Mouse (Mus musculus) frontal cortex, postnatal 10 days (tissue): ENCODE data around the gene Ercc6l2.
"Not testable (repeated sequence)": the region's sequence is repeated elsewhere in the genome, so short reads cannot be mapped to it uniquely, and the experiment has no call there.

ENCODE experiments used
- DNase-seq, 2 experiments: peaks; one replicate each; pipeline ENCODE4 v3.0.0; 2022; ENCODE audit warnings: low spot score in 2 of 2, mixed read lengths in 1 of 2

Gene Ercc6l2

DNA sequence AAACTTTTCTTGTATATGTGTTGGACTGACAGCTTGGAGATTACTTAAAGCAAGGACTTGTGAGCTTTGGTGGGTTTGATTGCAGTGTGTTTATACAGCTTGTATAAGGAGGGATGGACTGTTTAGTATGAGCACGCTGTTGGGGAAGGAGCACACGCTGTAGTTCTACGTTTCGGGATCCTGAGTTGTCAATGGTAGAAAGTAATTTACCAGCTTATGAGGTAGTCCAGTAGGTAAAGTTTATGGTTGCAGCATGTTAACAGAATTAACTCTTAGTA is 64.8 kb downstream of the Ercc6l2 start:
- DNase-seq = no peak

- no peak for DNase-seq
These were observed 70.5 kb downstream of the Ercc6l2 start for GRCm38 (mm10) chr13:63885532-63885949.

DNA sequence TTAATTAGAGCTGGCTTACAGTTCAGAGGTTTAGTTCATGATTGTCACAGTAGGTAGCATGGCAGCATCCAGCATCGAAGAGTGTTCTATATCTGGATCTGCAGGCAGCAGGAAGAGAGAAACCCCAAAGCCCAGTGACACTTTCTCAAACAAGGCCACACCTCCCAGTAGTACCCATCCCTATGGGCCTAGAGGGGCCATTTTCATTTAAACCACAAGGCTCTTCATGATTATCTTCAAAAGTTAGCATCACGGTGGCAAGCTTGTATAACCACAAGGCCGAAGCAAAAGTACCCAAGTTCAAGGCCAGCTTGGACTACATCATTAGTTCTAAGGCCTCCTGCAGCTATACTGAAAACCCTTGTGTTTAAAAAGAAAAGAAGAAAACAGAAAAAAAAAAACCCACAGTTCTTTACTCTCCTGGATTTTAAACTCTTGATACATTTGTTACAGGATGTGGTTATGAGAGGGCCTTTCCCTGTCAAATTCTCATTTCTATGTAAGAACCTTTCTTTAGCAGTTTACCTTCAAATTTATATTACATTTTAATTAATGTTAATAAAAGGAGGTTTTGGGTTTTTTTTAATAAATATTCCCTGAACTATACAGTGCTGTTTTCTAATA is 71.5 kb downstream of the Ercc6l2 start:
- no peak for DNase-seq

DNA sequence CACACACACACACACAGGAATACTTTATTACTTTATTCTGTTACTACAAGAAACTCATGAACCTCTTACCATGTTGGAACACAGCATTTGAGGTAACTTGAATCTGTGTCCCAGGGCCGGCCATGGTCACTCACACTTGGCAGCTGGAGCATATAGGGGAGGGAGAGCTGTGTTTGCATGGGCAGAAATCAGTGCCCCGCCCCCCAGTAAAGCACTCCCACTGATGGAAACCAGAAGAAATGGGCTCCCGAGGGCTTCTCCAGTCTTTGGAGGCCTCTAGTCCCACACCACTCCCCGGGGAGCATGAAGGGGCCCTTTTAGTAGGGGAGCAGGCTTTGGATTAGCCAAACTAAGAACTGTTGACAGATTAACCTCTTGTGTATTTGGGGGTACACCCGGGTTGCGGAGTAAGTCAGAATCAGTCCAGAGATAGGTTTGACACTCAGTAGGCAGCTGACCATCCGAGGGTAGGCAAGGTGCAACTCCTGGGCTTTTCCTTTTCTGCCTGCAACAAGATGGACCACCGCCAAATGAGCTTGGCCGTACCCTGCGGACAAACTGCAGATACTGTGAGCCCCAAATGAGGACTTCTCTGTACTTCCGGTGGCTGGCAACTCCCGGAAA is 85.8 kb downstream of the Ercc6l2 start:
- DNase-seq = no peak

DNA sequence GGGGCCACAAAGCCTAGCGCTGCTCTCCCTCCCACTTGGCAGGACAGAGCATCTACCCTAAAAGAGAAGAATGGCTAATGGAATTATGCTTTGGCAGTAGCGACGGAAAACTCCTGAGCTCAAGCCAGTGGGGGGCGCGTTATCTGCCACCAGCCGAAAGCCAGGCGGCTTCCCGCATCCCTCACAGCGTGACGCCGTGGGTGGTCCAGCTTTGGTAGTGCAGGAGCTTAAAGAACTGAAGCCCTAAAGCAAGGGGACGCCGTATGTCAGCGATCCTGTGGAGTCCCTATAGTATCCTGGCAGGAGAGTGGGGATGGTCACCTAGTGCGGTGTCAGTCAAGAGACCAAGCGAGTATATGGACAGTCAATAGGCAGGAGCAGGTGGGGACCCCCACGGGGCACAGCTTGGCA is 86.3 kb downstream of the Ercc6l2 start:
- DNase-seq = peak; percentile 61 to 66

DNA sequence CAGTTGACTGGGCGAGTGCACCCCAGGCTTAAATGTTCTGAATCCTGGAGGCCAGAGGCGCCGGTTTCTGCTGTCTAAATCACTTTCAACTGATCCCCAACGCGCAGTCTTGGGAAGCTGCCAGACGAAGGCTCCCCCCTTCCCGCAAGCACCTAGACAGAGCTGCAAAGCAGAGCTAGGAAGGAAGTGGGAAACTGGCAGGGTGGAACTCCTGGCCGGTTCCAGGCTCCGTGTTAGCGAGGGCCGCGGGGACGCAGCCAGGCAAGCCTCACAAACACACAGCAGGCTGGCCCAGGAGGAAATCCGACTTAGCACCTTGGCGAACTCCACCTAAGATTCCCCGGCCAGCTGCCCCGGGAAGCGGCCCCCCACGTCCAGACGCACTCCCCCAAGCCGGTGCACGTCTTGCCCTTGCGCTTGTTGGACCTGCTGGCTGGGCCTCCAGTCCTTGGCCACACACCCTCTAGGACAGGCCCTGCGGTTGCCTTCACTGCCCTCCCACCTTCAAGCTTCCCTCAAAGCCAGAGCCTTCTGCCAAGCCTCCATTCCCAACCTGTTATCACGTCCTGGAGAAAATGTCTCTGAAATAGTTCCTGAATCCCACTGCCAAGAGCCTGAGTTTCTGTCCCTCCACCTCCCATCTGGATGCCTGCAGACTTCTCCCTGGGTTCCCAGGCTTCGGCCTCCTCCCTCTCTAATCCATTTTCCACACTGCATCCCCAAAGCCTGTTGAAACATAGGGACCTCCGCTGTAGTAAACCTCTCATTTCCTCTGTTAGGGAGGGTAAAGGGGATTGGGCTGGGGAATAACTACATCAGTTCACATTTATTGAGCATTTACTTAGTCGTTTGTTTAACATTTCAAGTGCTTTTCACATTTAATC is 86.9 kb downstream of the Ercc6l2 start:
- peak; percentile 28 to 38 for DNase-seq

DNA sequence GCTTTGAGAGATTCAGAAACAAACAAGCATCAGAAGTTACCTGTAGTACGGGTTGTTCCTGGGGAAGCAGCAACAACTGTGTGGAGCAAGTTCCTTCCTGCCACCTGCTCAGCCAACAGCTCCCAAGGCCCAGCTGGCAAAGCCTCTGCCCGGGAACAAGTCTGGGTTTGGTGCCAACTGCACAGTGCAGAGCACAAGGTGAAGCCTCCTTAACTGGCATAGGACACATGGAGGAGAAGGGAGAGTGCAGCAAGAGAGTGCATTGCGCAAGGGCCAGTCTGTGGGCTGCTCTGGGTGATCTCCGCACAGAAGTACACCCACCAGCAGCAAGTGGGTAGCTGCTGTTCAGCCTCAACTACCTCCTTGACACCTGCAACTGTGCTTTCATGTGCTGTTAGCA is 91.5 kb downstream of the Ercc6l2 start:
- no peak for DNase-seq

GRCm38 (mm10) chr13:63907437-63907836 is 92.4 kb downstream of the Ercc6l2 start:
- no peak for DNase-seq

GRCm38 (mm10) chr13:63910141-63910804 is 95.2 kb downstream of the Ercc6l2 start:
- no peak for DNase-seq

- DNase-seq = no peak
These were observed 96.6 kb downstream of the Ercc6l2 start for GRCm38 (mm10) chr13:63911617-63912016.

DNA sequence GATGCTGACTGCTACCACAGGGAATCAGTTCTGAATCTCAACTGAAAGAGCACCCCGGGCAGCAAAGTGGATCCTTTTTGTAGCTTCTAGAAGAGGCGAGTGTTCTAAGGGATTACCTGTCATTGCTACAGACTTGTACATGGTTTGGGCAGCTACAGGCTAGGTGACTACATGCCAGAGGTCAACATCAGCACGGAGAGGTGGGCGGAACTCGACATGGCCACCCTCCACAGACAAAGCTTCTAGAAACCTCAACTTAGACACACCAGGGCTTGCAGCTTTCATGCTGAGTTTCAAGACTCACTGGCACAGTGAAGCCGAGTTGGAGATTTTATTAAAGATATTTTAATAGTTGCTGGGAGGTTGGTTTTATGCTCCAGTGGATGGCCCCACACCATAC is 98.1 kb downstream of the Ercc6l2 start:
- no peak for DNase-seq

- no peak for DNase-seq
These were observed 100.1 kb downstream of the Ercc6l2 start for GRCm38 (mm10) chr13:63915176-63915575.

- no peak for DNase-seq
These were observed 100.6 kb downstream of the Ercc6l2 start for GRCm38 (mm10) chr13:63915684-63916083.

- no peak for DNase-seq
These were observed 101.5 kb downstream of the Ercc6l2 start for GRCm38 (mm10) chr13:63916568-63916967.

DNA sequence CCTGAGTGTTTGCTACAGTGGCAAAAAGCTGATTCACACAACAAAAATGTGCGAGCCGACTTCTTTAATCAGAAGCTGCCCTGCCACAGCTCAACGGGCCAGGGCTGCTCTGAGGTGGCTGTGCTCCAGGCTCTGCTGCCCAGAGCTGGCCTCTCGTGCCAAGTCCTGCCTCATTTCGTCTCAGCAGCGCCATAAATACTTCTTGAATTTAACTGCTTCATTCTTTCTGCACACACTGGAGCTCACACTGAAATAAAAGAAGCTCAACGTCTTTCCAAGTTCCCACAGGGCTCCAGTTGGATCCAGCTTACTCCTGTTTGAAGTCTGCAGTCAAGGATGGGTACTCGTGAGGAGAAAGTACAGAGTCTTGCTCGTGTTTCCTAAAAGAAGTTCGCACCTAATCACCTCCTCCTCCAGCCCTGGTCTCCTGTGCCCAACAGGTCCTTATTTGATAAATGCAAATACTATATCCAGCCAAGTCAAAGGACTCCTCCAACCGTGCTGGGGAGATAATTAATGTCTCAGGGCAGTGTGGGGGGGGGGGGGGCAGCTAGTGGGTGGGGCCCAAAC is 102.2 kb downstream of the Ercc6l2 start:
- peak; percentile 51 to 52 for DNase-seq

DNA sequence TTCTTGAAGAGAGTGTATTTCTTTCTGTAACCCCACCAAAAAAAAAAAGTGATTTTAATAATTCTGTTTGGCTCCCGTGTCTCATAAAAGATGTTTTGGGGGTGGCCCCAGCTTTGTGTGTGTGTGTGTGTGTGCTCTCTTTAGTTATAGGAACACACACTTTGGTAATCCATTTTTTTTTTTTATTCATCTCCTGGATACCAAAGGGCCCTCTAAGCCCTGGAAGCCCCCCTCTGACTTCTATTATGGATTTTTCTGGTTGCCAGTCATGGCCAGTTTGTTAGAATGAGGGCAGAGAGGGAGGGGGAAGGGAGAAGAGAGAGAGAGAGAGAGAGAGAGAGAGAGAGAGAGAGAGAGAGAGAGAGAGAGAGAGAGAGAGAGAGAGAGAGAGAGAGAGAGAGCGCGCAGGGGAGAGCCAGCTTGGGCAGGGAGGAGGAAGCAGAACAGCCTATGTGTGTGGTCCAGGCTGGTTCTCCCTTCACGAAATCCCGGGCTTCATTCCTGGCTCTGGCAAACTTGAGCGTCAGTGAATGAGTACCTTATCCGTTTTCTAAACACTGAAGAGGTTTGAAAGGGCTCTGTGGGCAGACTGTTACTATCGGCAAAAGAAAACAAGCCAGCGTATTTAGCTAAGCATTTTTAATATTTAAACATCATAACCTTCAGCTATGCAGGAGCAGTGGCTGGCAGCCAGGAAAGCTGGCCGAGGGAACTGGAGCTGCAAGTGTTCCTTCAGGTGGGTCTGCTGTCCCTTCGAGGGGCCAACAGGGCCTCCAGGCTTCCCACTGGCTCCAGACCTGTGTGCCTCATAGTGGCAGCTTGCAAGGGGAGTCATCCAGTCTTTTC is 103.0 kb downstream of the Ercc6l2 start:
- DNase-seq = peak; percentile 25 to 28

GRCm38 (mm10) chr13:63918733-63919422 is 103.8 kb downstream of the Ercc6l2 start:
- DNase-seq = peak; percentile 60 to 65

- not testable (repeated sequence) for DNase-seq
These were observed 109.0 kb downstream of the Ercc6l2 start for GRCm38 (mm10) chr13:63924036-63924435.

GRCm38 (mm10) chr13:63927326-63927725 is 112.3 kb downstream of the Ercc6l2 start:
- no peak for DNase-seq

- DNase-seq = peak in 1 of 2 experiments; percentile 14
These were observed 114.3 kb downstream of the Ercc6l2 start for GRCm38 (mm10) chr13:63929351-63929750.
